Mouse (Mus musculus) CD8-positive naive resting alpha-beta T cell, adult 2 months (primary cell): ENCODE data around the gene Rnf31.

Source experiments
- DNase-seq, 2 experiments: peaks; one replicate each; pipeline ENCODE4 v3.0.0; 2022; ENCODE audit warnings: low read depth in 2 of 2, low spot score in 2 of 2

The Rnf31 gene

GRCm38 (mm10) chr14:55603633-55604576 lies 12.4 kb downstream of the Rnf31 start:
- DNase-seq = peak; percentile 96 to 98

DNA sequence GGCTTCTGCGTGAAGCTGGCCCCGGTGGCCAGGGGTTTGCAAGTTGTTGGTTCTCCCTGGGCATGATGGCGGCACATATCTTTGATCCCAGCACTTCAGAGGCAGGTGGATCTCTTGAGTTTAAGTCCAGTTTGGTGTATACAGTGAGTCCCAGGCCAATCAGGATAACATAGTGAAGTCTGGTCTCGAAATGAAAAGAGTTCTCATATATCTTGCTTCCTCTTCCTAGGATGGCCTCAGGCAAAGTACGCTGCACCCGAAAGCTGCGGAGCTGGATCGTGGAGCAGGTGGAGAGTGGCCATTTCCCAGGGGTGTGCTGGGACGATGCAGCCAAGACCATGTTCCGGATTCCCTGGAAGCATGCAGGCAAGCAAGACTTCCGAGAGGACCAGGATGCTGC lies 13.3 kb downstream of the Rnf31 start:
- DNase-seq = no peak

DNA sequence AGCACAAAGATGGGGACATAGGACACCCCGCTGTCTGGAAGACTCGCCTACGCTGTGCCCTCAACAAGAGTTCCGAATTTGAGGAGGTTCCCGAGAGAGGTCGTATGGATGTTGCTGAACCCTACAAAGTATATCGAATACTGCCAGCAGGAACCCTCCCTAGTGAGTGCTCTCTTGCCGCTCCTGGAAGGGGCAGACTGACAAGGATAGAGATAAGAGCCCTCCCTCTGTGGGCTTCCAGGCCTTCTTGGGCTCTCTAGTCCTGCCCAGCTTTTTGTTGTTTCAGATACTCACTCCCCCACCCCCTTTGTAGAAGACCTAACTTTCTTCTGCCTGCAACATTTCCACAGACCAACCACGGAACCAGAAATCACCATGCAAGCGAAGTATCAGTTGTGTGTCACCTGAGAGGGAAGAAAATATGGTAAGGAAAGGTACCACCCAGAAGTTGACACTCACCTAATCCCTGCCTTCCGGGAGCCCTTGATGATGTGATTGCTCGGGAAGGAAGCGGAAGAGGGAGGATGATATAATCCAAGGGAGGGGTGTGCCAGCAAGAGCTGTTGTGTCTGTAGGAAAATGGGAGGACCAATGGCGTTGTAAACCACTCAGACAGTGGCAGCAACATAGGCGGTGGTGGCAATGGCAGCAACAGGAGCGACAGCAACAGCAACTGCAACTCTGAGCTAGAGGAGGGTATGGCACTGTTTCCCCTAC lies 14.4 kb downstream of the Rnf31 start:
- no peak for DNase-seq

- no peak for DNase-seq
Measured at GRCm38 (mm10) chr14:55608339-55608738, 16.8 kb downstream of the Rnf31 start.

GRCm38 (mm10) chr14:55613346-55613745 lies 21.8 kb downstream of the Rnf31 start:
- DNase-seq = no peak

DNA sequence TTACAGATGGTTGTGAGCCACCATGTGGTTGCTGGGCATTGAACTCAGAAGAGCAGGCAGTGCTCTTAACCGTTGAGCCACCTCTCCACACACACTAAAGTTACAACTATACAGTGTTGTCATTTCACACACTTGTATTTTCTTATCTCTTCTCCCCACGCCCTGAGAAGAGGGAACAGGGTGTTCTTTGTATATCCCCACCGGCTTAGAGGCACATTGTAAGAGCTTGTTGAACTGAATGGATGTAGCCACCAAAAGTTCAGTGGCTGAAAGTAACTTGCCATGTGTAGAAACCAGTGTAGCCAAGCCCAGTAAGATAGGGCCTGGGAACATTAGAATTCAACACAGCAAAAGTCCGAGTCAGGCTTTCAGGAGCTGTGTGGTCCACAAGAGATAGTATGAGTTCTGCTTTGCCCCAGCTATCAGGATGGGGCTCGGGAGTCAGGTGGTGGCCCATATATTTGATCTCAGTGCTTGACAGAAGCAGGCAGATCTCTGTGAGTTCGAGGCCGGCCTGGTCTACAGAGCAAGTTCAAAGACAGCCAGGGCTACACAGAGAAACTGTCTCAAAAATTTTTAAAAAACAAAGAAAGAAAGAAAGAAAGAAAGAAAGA lies 23.2 kb downstream of the Rnf31 start:
- no peak for DNase-seq

- DNase-seq = no peak
Measured at GRCm38 (mm10) chr14:55615876-55616275, 24.4 kb downstream of the Rnf31 start.

GRCm38 (mm10) chr14:55616844-55617243 lies 25.3 kb downstream of the Rnf31 start:
- no peak for DNase-seq

DNA sequence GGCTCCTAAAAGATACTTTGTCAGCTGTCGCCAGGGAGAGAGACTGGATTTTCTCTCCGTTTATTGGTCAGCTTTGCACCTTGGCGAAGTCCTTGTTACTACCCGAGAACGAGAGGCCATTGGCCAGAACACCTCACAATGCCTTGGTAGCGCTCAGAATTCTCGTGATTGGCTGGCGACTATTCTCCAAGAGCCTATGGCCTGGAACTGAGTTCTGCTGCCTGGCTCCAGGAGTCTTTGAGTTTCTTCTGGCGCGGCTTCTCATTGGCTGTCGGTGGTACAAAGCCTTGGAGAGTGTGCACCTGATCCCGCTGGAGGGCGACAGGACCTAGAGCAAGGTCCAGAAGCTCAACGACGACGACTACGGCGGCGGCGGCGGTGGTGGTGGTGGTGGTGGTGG lies 26.3 kb downstream of the Rnf31 start, which contains the start of gene Rec8:
Gene Rec8 (plus strand): TSS at position 216 of the 400 bp plus-strand sequence.
- no peak for DNase-seq

DNA sequence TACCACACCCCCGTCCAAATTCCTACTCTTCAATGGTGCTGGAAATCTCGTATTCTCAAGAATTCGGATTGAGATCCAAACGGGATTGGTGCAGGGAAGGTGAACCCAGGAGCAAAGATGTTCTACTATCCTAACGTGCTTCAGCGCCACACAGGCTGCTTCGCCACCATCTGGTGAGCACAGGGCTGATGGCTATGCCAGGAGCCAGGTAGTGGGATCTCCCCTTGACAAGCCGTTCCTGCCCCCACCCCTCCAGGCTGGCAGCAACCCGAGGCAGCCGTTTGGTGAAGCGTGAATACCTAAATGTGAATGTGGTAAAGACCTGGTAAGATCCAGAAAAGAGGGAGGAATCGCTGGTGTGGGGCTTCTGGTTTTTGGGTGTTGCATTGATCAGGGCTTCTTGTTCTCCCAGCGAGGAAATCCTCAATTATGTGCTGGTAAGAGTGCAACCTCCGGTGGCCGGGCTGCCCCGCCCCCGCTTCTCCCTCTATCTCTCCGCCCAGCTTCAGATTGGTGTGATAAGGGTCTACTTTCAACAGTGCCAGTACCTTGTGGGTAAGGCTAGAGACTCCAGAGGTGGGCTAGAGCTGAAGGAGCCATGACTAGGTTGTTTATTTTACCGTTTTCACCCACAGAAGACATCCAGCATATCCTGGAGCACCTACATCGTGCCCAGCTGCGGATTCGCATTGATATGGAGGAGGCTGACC lies 27.1 kb downstream of the Rnf31 start:
- no peak for DNase-seq

- no peak for DNase-seq
Measured at GRCm38 (mm10) chr14:55628077-55628827, 36.7 kb downstream of the Rnf31 start.

- DNase-seq = peak; percentile 76 to 87
Measured at GRCm38 (mm10) chr14:55629312-55629711, 37.8 kb downstream of the Rnf31 start.

GRCm38 (mm10) chr14:55634874-55635522 lies 43.5 kb downstream of the Rnf31 start:
- DNase-seq = no peak

DNA sequence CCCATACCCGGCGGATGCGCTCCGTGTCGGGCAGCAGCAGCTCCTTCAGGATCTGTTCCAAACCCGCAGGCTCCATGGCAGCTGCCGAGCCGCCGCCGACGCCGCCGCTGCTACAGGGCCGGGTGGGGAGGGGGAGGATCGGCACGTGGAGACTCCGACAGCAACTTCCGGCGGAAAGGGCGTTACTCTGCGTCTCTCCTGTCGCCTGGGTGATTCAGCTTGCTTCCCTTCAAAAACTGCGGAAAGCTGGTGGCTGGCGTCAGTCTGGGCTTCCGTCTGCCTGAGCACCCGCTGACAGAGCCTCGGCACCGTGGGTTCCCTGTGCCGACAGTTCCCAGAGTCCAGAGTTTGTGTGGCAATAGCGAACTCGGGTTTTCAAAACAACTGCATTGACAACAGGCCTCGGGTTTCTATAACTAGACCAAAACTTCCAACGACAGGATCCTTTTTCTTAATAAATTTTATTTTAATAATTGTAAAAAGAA lies 44.1 kb downstream of the Rnf31 start, which contains the start of gene Ipo4:
Gene Ipo4 (minus strand): TSS at position 435 of the 485 bp plus-strand sequence.
- DNase-seq = peak; percentile 76 to 82

DNA sequence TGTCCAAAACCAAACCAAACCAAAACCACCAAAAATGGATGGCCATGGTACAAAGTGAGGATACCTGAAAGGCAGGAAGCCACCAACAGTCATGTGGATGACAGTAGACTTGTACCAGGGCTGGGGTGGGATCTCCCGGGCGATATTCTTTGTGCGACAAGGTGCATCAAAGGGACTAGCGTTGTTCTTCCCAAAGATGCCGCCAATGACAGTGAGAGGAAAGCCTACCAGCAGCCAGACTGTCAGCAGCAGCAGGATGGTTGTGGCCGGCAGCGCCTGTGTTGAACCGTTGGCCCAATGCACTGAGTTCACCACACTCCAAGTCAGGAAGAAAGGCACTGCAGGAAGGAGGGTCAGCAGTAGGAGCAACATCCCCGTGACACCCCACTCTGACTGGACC lies 46.3 kb downstream of the Rnf31 start, which contains the start of gene Gm49378:
Gene Gm49378 (minus strand): TSS at position 101 of the 400 bp plus-strand sequence.
- DNase-seq = no peak

GRCm38 (mm10) chr14:55640816-55641215 lies 49.3 kb downstream of the Rnf31 start:
- no peak for DNase-seq

GRCm38 (mm10) chr14:55641291-55641690 lies 49.8 kb downstream of the Rnf31 start:
- no peak for DNase-seq

- no peak for DNase-seq
Measured at GRCm38 (mm10) chr14:55642679-55643059, 51.2 kb downstream of the Rnf31 start.
